In the genomic region with DNA sequence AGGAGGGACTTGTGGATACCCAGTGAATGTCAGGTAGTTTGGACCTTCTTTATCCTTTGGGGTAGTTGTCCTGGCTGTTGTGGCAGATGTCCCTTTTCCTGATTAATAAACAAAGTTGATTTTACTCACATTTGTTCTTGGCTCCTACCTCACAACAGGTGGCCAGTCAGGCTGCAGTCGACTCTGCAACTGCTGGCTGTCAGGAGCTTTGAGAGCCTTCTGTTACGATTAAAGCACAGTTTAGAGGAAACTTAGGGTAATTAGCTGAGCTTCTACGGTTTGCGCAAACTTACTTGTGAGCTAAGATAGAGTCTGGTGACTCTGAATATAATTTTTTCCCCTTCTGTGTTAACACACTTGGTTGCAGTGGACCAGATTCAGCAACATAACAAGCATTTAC, we compare ENCODE assay signal across 29 mouse cellular contexts.
DNase-seq lines count a peak whose midpoint lies in the region; ATAC-seq and TF ChIP-seq lines count a peak whose summit lies in the region.
"Had no signal": no experiment of that assay in that cellular context is flagged by ENCODE, and none has a peak within 500 bp of the region (broad histone marks: within the 10 kb centered on the region; RNA-seq: fewer than 3 reads in every experiment).

No protein-coding gene starts in this region.

- WGBS in forebrain, embryonic 14.5 days, result 67% methylated on average over 4 of the region's 4 CpGs
- 77% methylated on average over 4 of the region's 4 CpGs for WGBS in forebrain, embryonic 11.5 days

- H3K9ac ChIP-seq in forebrain, embryonic 14.5 days (ENCODE audit: low read length), result no peak overlapping the region
- no peak overlapping the region for H3K9ac ChIP-seq in forebrain, embryonic 11.5 days (ENCODE audit: low read length)
- H3K9ac ChIP-seq: embryonic facial prominence, embryonic 15.5 days; hindbrain, embryonic 13.5 days; liver, embryonic 14.5 days had no signal

- H3K36me3 ChIP-seq in forebrain, embryonic 14.5 days (ENCODE audit: control insufficient read depth, insufficient read depth, low read length), result no peaks in the 10 kb centered on the region
- H3K36me3 ChIP-seq in forebrain, embryonic 11.5 days (ENCODE audit: control insufficient read depth, insufficient read depth, low read length), result no peaks in the 10 kb centered on the region
- H3K36me3 ChIP-seq: embryonic facial prominence, embryonic 10.5 days; embryonic facial prominence, embryonic 15.5 days; G1E; hindbrain, embryonic 13.5 days had no signal

- H3K27me3 ChIP-seq in forebrain, embryonic 14.5 days (replicated peaks; ENCODE audit: control insufficient read depth, insufficient read depth, low read length), result no peaks in the 10 kb centered on the region
- no peaks in the 10 kb centered on the region for H3K27me3 ChIP-seq in forebrain, embryonic 11.5 days (ENCODE audit: control insufficient read depth, insufficient read depth, low read length)
- H3K27me3 ChIP-seq: embryonic facial prominence, embryonic 15.5 days; hindbrain, embryonic 13.5 days had no signal

- no peak for TF ChIP-seq CTCF in layer of hippocampus, adult 2 months (conservative IDR thresholded peaks at IDR 0.05)

- H3K4me1 ChIP-seq in forebrain, embryonic 14.5 days (ENCODE audit: control insufficient read depth, insufficient read depth, low read length), result no peaks in the 10 kb centered on the region
- no peaks in the 10 kb centered on the region for H3K4me1 ChIP-seq in forebrain, embryonic 11.5 days (replicated peaks; ENCODE audit: control insufficient read depth, insufficient read depth, low read length)
- H3K4me1 ChIP-seq: embryonic facial prominence, embryonic 10.5 days; embryonic facial prominence, embryonic 15.5 days; hindbrain, embryonic 13.5 days had no signal

- H3K4me2 ChIP-seq in forebrain, embryonic 14.5 days (ENCODE audit: low read length), result no peak overlapping the region
- H3K4me2 ChIP-seq in forebrain, embryonic 11.5 days (ENCODE audit: low read depth, low read length, severe bottlenecking), result no peak overlapping the region
- H3K4me2 ChIP-seq: embryonic facial prominence, embryonic 15.5 days; heart, embryonic 11.5 days; hindbrain, embryonic 13.5 days had no signal

- peak; percentile 40 for DNase-seq in forebrain, embryonic 14.5 days (ENCODE audit: low spot score)
- no peak for DNase-seq in forebrain, embryonic 11.5 days (ENCODE audit: low spot score)
- peak; percentile 22 to 65 for DNase-seq in layer of hippocampus, adult 18-20 months (ENCODE audit: low spot score in 2 of 2)
- no peak for DNase-seq in layer of hippocampus, adult 9-10 months (ENCODE audit: low spot score)
- peak; percentile 38 to 52 for DNase-seq in layer of hippocampus, adult 2 months (ENCODE audit: low spot score in 2 of 2)
- peak; percentile 21 to 35 for DNase-seq in layer of hippocampus, postnatal 36 days
- DNase-seq in yolk sac, embryonic 10.5 days (ENCODE audit: low spot score), result no peak
- DNase-seq: adrenal gland, adult 8-10 months; cerebellum, adult 2 months; gastrocnemius, postnatal 36 days; heart, adult 18-20 months; heart, postnatal 4 days; kidney, adult 8-10 months; kidney, postnatal 10 days; liver; lung, adult 2 months; lung, postnatal 14 days; midbrain, embryonic 14.5 days; retina, postnatal 1 day; thymus, adult 18-20 months; thymus, postnatal 25 days had no signal

- H3K27ac ChIP-seq in forebrain, embryonic 14.5 days (ENCODE audit: low read depth, low read length), result no peak overlapping the region
- no peak overlapping the region for H3K27ac ChIP-seq in forebrain, embryonic 11.5 days (ENCODE audit: low read depth, low read length)
- H3K27ac ChIP-seq in layer of hippocampus, adult 2 months, result peak overlapping the region; percentile 69
- H3K27ac ChIP-seq: embryonic facial prominence, embryonic 10.5 days; embryonic facial prominence, embryonic 15.5 days; hindbrain, embryonic 13.5 days; liver, embryonic 14.5 days; stomach, postnatal 0 days had no signal

- ATAC-seq in forebrain, embryonic 14.5 days, result 0 out of 2 replicates have a peak, but pooled peaks have one; percentile 34
- ATAC-seq in forebrain, embryonic 11.5 days (replicated peaks; ENCODE audit: low FRiP score), result no peak
- ATAC-seq: intestine, embryonic 16.5 days had no signal

- no peak overlapping the region for H3K4me3 ChIP-seq in forebrain, embryonic 14.5 days (ENCODE audit: low read depth, low read length)
- H3K4me3 ChIP-seq in forebrain, embryonic 11.5 days (ENCODE audit: low read depth, low read length), result no peak overlapping the region
- no peak overlapping the region for H3K4me3 ChIP-seq in layer of hippocampus, adult 2 months
- H3K4me3 ChIP-seq: embryonic facial prominence, embryonic 10.5 days; embryonic facial prominence, embryonic 15.5 days; hindbrain, embryonic 13.5 days had no signal

- H3K9me3 ChIP-seq in forebrain, embryonic 14.5 days (replicated peaks; ENCODE audit: control insufficient read depth, low read length), result no peaks in the 10 kb centered on the region
- no peaks in the 10 kb centered on the region for H3K9me3 ChIP-seq in forebrain, embryonic 11.5 days (ENCODE audit: control insufficient read depth, low read length)
- H3K9me3 ChIP-seq: embryonic facial prominence, embryonic 10.5 days; embryonic facial prominence, embryonic 15.5 days; hindbrain, embryonic 13.5 days had no signal

Comparison
In these comparisons a context has a peak if more than half of its experiments do, and no peak if none do; other contexts are left out.
1. DNase-seq: peak in forebrain, embryonic 14.5 days (single experiment), layer of hippocampus, adult 18-20 months (2 of 2), layer of hippocampus, adult 2 months (2 of 2) and layer of hippocampus, postnatal 36 days (2 of 2); none in forebrain, embryonic 11.5 days (single experiment), layer of hippocampus, adult 9-10 months (single experiment) and yolk sac, embryonic 10.5 days (single experiment).